Mouse (Mus musculus) lung, postnatal 14 days (tissue): ENCODE measurements at regions not wholly inside any gene's neighbourhood (a gene's known extent, or its start where the extent isn't known, plus 50 kb on each side); places are given as distances from the start of the nearest gene placed in this dataset.
A peak's percentile ranks its signal among the peaks of the same experiment; 100 is the strongest.

Experiments used
- DNase-seq: peaks from one replicate; pipeline ENCODE4 v3.0.0; 2021

DNA sequence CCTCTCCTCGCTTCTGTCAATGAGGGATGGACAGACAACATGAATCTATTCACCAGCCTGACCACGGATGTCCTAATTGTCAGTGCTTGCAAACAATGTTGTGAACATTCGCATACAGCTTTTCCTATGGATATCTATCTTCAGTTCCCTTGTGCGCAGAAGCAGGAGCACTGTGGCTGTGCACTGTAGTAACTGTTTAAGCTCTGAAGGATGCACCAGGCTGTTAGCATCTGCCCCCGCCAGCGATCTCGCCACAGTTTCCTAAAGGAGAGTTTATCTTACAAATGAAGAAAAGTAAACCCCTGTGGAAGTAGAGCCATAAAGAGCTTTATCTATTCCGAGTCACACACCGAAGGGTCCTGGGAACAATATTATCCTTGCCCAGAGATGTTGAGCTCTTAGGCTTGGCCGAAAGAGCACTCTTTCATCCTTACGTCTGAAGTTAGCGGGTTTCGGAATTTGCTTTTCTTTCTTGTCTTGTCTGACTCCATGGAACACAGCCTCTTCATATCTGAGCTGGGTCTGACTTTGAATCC lies 357.4 kb downstream of the Agtpbp1 start:
- DNase-seq = no peak

DNA sequence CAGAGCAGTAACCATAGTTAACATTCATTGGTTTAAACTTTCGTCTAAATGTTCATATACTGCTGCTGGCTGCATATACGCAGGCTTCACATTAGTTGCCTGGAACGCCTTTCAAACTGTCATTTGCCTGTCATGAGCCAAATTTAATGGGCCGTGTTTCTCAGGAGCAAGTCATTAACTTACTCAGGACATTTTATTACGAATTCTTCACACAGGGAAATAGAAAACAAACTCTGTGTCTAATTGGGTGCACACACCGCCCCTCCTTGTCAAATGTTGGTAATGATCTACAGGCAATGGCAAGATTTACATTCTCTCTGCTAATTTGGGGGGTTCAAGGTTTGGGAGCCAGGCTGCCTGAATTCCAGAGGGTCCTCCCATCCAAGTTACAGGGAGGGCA lies 364.4 kb downstream of the Agtpbp1 start:
- DNase-seq = no peak

DNA sequence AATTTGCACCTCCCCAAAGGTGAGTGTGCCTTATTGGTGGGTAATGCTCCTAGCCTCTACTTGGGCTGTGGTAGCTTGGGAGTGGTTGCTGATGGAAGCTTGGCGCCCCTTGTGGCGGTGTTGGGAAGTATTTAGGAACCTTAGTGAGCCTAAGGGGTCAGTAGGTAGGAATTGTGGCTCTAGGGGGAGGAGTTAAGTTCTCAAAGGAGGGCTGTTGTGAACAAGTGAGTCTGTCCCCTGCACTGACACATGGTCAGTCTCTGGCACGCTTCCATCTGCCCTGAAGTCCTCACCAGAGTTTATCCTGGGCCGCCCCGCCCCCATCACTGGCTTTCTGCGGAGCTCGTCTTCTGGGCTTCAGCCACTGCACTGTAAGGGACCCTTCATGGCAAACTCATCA lies 364.9 kb downstream of the Agtpbp1 start:
- peak; percentile 29 for DNase-seq

DNA sequence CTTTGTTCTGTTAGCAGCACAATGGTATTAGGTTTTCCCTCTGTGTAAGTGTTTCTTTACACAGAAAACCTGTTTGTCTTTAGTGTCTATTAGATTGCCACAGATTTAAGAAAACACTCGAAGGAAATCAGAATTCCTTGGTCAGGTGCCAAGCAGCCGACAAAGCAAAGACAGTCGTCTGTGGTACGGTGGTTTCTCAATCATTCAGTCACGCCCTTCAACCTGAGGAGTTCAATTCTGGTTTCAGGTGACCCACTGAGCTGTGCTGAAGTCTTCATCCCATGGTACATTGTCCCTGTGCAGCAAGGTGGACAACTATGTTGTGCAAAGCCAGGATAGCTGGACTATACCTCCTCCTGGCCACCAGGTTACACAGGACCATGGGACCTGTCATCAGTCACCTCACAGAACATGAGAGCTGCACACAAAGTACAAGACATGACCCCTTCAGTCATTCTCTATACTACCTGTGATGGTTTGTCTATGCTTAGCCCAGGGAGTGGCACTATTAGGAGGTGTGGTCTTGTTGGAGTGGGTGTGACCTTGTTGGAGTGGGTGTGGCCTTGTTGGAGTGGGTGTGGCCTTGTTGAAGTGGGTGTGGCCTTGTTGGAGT lies 368.2 kb downstream of the Agtpbp1 start:
- DNase-seq = peak; percentile 26

DNA sequence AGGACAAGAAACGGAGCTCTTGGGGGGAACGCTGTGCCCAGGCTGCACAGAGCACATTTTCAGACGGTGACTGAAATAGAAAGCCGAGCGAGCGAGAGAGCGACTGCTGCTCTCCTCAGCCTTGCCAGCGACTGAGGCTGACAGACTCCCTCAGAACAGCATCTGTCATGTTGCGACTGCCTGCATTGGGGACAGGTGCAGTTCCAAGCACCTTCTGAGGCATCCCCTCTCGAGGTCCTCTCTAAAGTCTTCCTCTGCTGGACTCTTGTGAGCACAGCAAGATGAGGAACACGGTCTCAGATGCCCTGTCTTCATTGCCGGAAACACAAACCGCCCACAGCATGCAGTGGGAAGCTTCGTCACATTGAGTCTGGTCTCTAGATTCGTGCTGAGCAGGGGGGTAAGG lies 372.7 kb downstream of the Agtpbp1 start:
- DNase-seq = no peak

DNA sequence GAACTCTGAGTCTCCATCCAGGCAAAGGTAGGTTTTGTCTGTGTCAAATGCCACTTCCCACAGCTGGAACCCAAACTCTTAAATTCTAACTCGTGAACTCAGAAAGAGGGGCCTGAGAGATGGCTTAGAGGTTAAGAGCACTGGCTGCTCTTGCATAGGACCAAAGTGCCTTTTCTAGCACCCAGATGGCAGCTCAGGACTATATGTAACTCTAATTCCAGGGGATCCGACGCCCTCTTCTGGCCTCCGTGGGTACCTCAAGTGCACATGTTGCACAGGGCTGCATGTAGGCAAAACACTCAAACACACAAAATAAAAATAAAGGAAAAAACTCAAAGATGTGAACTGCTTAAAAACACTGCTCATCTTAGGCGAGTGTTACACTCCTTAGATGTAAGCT lies 374.2 kb downstream of the Agtpbp1 start:
- no peak for DNase-seq

DNA sequence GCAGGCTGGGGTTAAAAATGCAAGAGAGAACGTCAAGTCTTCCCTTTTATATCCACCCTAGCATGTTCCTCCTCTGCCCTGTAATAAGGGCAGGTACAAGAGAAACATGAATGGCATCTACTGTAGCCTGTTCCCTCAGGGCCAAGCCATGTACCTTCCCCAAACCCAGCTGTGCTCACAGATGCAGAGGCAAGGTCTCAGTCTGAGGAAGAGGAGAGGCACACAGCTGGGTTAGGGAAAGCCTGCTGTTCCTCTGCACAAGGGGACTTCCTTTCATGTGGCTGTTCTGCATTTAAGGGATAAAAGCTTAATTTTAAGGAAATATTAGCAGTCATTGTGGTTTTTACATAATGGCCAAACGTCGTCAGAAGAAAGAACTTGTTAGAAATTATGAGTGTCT lies 378.8 kb downstream of the Agtpbp1 start:
- no peak for DNase-seq

DNA sequence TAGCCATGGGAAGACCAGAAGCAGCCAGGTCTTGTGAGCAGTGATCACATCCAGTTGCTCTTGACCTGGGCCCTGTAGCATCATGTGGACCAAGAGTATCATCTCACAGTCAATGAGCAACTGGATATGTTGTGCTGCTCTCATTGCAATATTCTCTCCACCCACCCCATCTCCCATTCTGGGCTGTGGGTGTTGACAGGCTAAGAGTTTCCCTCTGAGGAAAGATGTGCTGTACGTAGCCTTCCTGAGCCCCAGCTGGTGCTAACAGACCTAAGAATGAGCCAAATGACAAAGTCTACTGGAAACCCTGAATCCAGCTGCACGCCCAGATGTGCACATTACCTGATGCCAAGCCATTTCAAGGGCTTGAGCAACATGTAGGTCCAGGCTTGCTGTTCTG lies 380.5 kb downstream of the Agtpbp1 start:
- no peak for DNase-seq

DNA sequence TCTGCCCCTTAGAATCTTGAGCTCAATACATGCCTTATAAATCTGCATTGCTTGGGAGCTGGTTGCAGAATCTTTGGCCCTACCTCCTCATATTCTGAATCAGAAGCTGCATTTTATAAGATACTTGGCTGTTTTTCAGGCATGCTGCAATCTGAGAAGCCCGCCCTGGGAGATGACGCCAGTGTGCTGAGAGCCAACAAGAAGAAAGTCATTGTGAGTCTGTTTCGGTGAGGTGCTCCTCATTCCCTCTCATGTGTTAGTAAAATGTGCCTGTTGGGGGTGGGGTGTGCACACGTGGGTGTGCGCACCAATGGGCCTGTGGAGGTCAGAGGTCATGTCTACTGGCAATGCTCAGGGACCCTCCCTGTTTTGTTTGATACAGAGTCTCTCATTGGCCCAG lies 388.7 kb downstream of the Agtpbp1 start:
- no peak for DNase-seq

DNA sequence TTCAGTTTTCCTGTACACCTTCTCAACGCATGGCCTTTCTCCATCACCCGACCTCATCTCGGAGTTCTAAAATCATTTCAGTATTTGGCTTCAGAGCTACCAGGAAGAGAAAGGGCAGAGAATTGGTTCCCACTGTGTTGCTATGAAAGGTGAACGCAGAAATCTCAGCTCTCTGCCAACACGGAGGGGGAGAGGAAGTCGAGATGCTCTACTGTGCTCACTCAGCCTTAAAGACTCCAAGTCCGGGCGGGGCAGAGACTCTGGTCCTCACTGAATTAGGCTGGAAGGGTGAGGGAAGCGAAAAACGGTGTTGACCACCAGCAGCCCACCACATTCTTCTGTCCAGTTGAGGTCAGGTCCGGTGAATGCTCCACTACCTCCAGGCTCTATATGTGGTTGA lies 382.1 kb downstream of the Ntrk2 start:
- DNase-seq = no peak
